Mouse (Mus musculus): ENCODE measurements at regions not wholly inside any gene's neighbourhood (a gene's known extent, or its start where the extent isn't known, plus 50 kb on each side); places are given as distances from the start of the nearest gene placed in this dataset.

DNA sequence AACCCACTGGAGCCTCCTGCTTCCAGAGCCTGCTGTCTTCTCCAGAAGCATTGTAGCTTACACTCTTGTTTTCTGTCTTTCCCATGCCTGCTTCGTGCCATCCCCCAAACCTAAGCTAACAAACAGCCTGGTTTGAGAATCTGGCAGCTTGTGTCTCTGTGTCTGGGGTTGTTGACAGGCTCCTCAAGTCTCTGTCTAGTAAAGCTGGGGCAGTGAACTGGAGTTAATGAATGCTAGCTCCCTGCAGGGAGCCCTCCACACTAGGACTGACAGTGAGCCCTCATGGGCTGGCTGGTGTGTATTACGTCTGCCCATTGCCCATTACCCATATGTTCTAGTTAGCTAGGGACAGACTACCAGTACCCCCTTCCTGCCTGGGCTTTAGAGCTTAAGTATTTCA is 232.6 kb upstream of the Ncam1 start:
- WGBS, result 38% methylated on average over 2 of the region's 2 CpGs
- ATAC-seq (ENCODE audit: insufficient read depth, low read depth), result no peak
- no peak for DNase-seq (ENCODE audit: low spot score)
- H3K9me3 ChIP-seq (replicated peaks; ENCODE audit: control insufficient read depth, low read length), result no peaks in the 10 kb centered on the region
- H3K4me2 ChIP-seq (ENCODE audit: low read depth, low read length), result no peak overlapping the region
- no peak overlapping the region for H3K4me3 ChIP-seq (ENCODE audit: low read depth, low read length)
- H3K27me3 ChIP-seq (ENCODE audit: control insufficient read depth, insufficient read depth, low read length), result no peaks in the 10 kb centered on the region
- TF ChIP-seq CTCF (IDR thresholded peaks at IDR 0.05; ENCODE audit: low read depth) (no peak), EP300 (IDR thresholded peaks at IDR 0.05; ENCODE audit: low read depth) (no peak)
- H3K36me3 ChIP-seq (replicated peaks; ENCODE audit: control insufficient read depth, insufficient read depth, low read length), result no peaks in the 10 kb centered on the region
- no peak overlapping the region for H3K9ac ChIP-seq (replicated peaks; ENCODE audit: low read depth, low read length)
- no peaks in the 10 kb centered on the region for H3K4me1 ChIP-seq (ENCODE audit: control insufficient read depth, insufficient read depth)
- H3K27ac ChIP-seq (ENCODE audit: low read depth), result no peak overlapping the region

DNA sequence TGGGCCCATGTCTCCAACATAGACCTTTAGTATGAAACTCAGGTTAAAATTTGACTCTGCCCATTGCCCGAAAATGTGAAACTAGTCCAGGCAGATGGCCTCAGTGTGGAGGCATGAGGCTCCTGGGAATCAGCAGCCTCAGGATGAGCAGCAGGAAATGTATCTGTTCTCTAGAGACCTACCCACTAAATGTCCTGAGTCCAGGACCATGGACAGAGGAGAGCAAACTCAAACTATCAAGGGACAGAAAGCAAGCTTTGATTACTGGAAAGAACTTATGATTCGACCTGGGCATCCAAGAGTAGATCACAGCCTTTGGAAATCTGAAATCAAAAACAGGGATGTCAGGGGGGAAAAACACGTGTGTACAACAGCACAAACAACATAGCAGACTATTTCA is 230.3 kb upstream of the Ncam1 start:
- 31% methylated on average over 3 of the region's 3 CpGs for WGBS
- no peak for TF ChIP-seq CTCF (IDR thresholded peaks at IDR 0.05; ENCODE audit: low read depth)
- no peak for TF ChIP-seq EP300 (IDR thresholded peaks at IDR 0.05; ENCODE audit: low read depth)
- no peaks in the 10 kb centered on the region for H3K9me3 ChIP-seq (replicated peaks; ENCODE audit: control insufficient read depth, low read length)

DNA sequence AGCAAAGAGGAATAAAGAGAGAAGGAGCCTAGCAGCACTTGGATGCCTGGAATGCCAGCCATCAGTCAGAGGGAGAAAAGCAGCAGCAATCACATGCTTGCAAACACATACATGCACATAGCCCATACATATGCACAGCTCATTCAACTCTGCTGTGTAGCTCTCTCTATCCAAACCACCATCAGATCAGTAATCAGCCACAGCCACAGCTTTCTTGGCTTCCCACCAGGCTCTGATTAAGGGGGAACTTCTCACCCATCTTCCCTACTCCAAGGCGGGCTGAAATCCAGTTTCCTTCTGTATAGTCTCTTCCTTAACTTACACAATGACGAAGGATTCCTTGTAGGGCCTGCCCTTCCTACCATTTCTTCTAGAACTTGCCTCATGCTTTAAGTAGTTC is 229.8 kb upstream of the Ncam1 start:
- no peaks in the 10 kb centered on the region for H3K27me3 ChIP-seq (ENCODE audit: control insufficient read depth, insufficient read depth, low read length)

More for the DNA sequence above, 230.3 kb upstream of the Ncam1 start:
- peak; percentile 28 for DNase-seq (ENCODE audit: low spot score)
- no peak for ATAC-seq (ENCODE audit: insufficient read depth, low read depth)
- Histone ChIP-seq H3K4me2 (ENCODE audit: low read depth, low read length) (no peak overlapping the region), H3K36me3 (replicated peaks; ENCODE audit: control insufficient read depth, insufficient read depth, low read length) (no peaks in the 10 kb centered on the region), H3K27ac (ENCODE audit: low read depth) (no peak overlapping the region), H3K4me3 (ENCODE audit: low read depth, low read length) (no peak overlapping the region), H3K27me3 (ENCODE audit: control insufficient read depth, insufficient read depth, low read length) (no peaks in the 10 kb centered on the region), H3K9ac (replicated peaks; ENCODE audit: low read depth, low read length) (no peak overlapping the region), H3K4me1 (ENCODE audit: control insufficient read depth, insufficient read depth) (no peaks in the 10 kb centered on the region)

DNA sequence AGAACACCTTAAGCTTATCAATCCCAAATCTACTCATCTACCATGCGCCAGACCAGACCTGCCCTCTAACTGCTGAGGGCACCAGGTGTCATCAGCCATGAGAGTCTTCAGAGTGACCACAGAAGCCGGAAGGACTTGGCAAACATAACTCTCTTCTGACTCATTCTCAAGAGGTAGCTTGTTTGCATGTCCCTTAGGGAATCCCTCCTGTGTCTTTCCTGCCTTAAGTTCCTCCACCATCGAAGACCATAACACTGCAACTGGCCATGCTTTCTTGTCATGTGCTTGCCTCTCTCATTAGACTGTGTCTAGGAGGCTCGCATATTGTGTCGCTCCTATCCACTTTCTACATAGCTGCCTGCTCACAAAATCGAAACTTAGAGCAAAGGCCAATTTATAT is 226.1 kb upstream of the Ncam1 start:
- no peak overlapping the region for H3K9ac ChIP-seq (replicated peaks; ENCODE audit: low read depth, low read length)

More for the DNA sequence above, 229.8 kb upstream of the Ncam1 start:
- Histone ChIP-seq H3K9me3 (replicated peaks; ENCODE audit: control insufficient read depth, low read length) (no peaks in the 10 kb centered on the region), H3K27ac (ENCODE audit: low read depth) (no peak overlapping the region), H3K9ac (replicated peaks; ENCODE audit: low read depth, low read length) (no peak overlapping the region), H3K4me3 (ENCODE audit: low read depth, low read length) (no peak overlapping the region), H3K36me3 (replicated peaks; ENCODE audit: control insufficient read depth, insufficient read depth, low read length) (no peaks in the 10 kb centered on the region), H3K4me1 (ENCODE audit: control insufficient read depth, insufficient read depth) (no peaks in the 10 kb centered on the region), H3K4me2 (ENCODE audit: low read depth, low read length) (no peak overlapping the region)
- 71% methylated on average over 2 of the region's 2 CpGs for WGBS
- TF ChIP-seq EP300 (IDR thresholded peaks at IDR 0.05; ENCODE audit: low read depth), result no peak
- TF ChIP-seq CTCF (IDR thresholded peaks at IDR 0.05; ENCODE audit: low read depth), result no peak
- ATAC-seq (ENCODE audit: insufficient read depth, low read depth) (no peak), DNase-seq (ENCODE audit: low spot score) (no peak)

DNA sequence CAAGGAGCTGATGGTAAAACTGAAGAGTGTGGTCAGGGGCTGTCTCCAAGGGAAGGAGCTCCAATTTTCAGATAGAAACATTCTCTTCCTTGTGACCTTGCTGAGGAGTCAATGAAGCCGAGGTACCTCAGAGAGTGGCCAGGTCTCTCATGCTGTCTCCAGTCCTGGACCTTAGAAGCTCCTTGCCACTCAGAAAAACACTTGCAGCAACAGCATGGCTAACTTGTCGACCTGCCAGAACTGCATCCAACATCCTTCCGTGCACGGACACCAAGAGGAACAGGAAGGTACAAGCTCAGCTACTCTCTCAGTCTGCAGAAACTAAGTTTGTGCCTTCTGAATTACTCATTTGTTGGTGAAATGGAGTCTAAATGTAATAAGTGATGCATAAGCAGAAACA is 214.9 kb upstream of the Ncam1 start:
- TF ChIP-seq EP300 (IDR thresholded peaks at IDR 0.05; ENCODE audit: low read depth) (no peak), CTCF (IDR thresholded peaks at IDR 0.05; ENCODE audit: low read depth) (no peak)

More for the DNA sequence above, 226.1 kb upstream of the Ncam1 start:
- H3K36me3 ChIP-seq (replicated peaks; ENCODE audit: control insufficient read depth, insufficient read depth, low read length), result no peaks in the 10 kb centered on the region
- no peaks in the 10 kb centered on the region for H3K27me3 ChIP-seq (ENCODE audit: control insufficient read depth, insufficient read depth, low read length)
- no peak overlapping the region for H3K27ac ChIP-seq (ENCODE audit: low read depth)
- 75% methylated on average over 6 of the region's 6 CpGs for WGBS
- DNase-seq (ENCODE audit: low spot score), result no peak
- no peak for TF ChIP-seq CTCF (IDR thresholded peaks at IDR 0.05; ENCODE audit: low read depth)
- TF ChIP-seq EP300 (IDR thresholded peaks at IDR 0.05; ENCODE audit: low read depth), result no peak
- H3K9me3 ChIP-seq (replicated peaks; ENCODE audit: control insufficient read depth, low read length), result no peaks in the 10 kb centered on the region
- no peak overlapping the region for H3K4me3 ChIP-seq (ENCODE audit: low read depth, low read length)
- H3K4me2 ChIP-seq (ENCODE audit: low read depth, low read length), result no peak overlapping the region
- ATAC-seq (ENCODE audit: insufficient read depth, low read depth), result no peak
- no peaks in the 10 kb centered on the region for H3K4me1 ChIP-seq (ENCODE audit: control insufficient read depth, insufficient read depth)

More for the DNA sequence above, 214.9 kb upstream of the Ncam1 start:
- no peak overlapping the region for H3K4me2 ChIP-seq (ENCODE audit: low read depth, low read length)
- DNase-seq (ENCODE audit: low spot score) (no peak), ATAC-seq (ENCODE audit: insufficient read depth, low read depth) (no peak)
- WGBS, result 73% methylated on average over 4 of the region's 4 CpGs
- no peak overlapping the region for H3K27ac ChIP-seq (ENCODE audit: low read depth)
- H3K9ac ChIP-seq (replicated peaks; ENCODE audit: low read depth, low read length), result no peak overlapping the region
- 0 out of 2 replicates have a peak, but pooled peaks cover 1% of the 10 kb centered on the region for H3K4me1 ChIP-seq (ENCODE audit: control insufficient read depth, insufficient read depth)
- no peaks in the 10 kb centered on the region for H3K36me3 ChIP-seq (replicated peaks; ENCODE audit: control insufficient read depth, insufficient read depth, low read length)
- H3K27me3 ChIP-seq (ENCODE audit: control insufficient read depth, insufficient read depth, low read length), result no peaks in the 10 kb centered on the region
- H3K9me3 ChIP-seq (replicated peaks; ENCODE audit: control insufficient read depth, low read length), result no peaks in the 10 kb centered on the region
- H3K4me3 ChIP-seq (ENCODE audit: low read depth, low read length), result no peak overlapping the region
